Mouse (Mus musculus): ENCODE data around the gene Prom2. TPM values are rescaled to one million over a fixed set of nuclear protein-coding genes. Genes with fewer than 3 reads are reported as not detected.
A peak's percentile ranks its signal among the peaks of the same experiment; 100 is the strongest.

Gene Prom2
- polyA plus RNA-seq, 1 experiment, result 0.17 TPM

- Histone ChIP-seq H3K4me3 (ENCODE audit: insufficient read depth, low read length) (no peak overlapping the region), H3K4me1 (ENCODE audit: control insufficient read depth, insufficient read depth, low read length) (no peaks in the 10 kb centered on the region; the same call in 1 of the 2 replicates), H3K27ac (ENCODE audit: insufficient read depth, low read length) (no peak overlapping the region)
- TF ChIP-seq POLR2A (IDR thresholded peaks at IDR 0.05; ENCODE audit: extremely low read depth, insufficient read depth, low read length) (no peak), CTCF (IDR thresholded peaks at IDR 0.05; ENCODE audit: extremely low read depth, insufficient read depth, low read length) (no peak)
Measured at GRCm38 (mm10) chr2:127530418-127530817, 10.8 kb downstream of the Prom2 start.

- Histone ChIP-seq H3K4me3 (ENCODE audit: insufficient read depth, low read length) (no peak overlapping the region), H3K27ac (ENCODE audit: insufficient read depth, low read length) (no peak overlapping the region), H3K4me1 (ENCODE audit: control insufficient read depth, insufficient read depth, low read length) (no peaks in the 10 kb centered on the region)
- TF ChIP-seq CTCF (IDR thresholded peaks at IDR 0.05; ENCODE audit: extremely low read depth, insufficient read depth, low read length) (no peak), POLR2A (IDR thresholded peaks at IDR 0.05; ENCODE audit: extremely low read depth, insufficient read depth, low read length) (no peak)
Measured at GRCm38 (mm10) chr2:127525004-127525775, 16.1 kb downstream of the Prom2 start.

GRCm38 (mm10) chr2:127523950-127524729, 17.1 kb downstream of the Prom2 start:
- H3K27ac ChIP-seq (ENCODE audit: insufficient read depth, low read length), result no peak overlapping the region
- no peaks in the 10 kb centered on the region for H3K4me1 ChIP-seq (ENCODE audit: control insufficient read depth, insufficient read depth, low read length)
- TF ChIP-seq CTCF (IDR thresholded peaks at IDR 0.05; ENCODE audit: extremely low read depth, insufficient read depth, low read length) (no peak), POLR2A (IDR thresholded peaks at IDR 0.05; ENCODE audit: extremely low read depth, insufficient read depth, low read length) (no peak)

GRCm38 (mm10) chr2:127522006-127522441, 19.2 kb downstream of the Prom2 start, which contains the start of gene Kcnip3:
Gene Kcnip3 (minus strand): TSS chr2:127522094.
- TF ChIP-seq POLR2A (IDR thresholded peaks at IDR 0.05; ENCODE audit: extremely low read depth, insufficient read depth, low read length) (no peak), CTCF (IDR thresholded peaks at IDR 0.05; ENCODE audit: extremely low read depth, insufficient read depth, low read length) (no peak)
- H3K4me1 ChIP-seq (ENCODE audit: control insufficient read depth, insufficient read depth, low read length), result peaks cover 2% of the 10 kb centered on the region
- peak within 1 kb of the TSS; percentile 81 for H3K27ac ChIP-seq (ENCODE audit: insufficient read depth, low read length)
- peak within 1 kb of the TSS; percentile 83 for H3K4me3 ChIP-seq (ENCODE audit: insufficient read depth, low read length)

More at GRCm38 (mm10) chr2:127523950-127524729, 17.1 kb downstream of the Prom2 start:
- no peak overlapping the region for H3K4me3 ChIP-seq (ENCODE audit: insufficient read depth, low read length)

- TF ChIP-seq POLR2A (IDR thresholded peaks at IDR 0.05; ENCODE audit: extremely low read depth, insufficient read depth, low read length), result peak; percentile 99
- no peak for TF ChIP-seq CTCF (IDR thresholded peaks at IDR 0.05; ENCODE audit: extremely low read depth, insufficient read depth, low read length)
- H3K4me3 ChIP-seq (ENCODE audit: insufficient read depth, low read length), result peak overlapping the region; percentile 83
- peak overlapping the region; percentile 81 for H3K27ac ChIP-seq (ENCODE audit: insufficient read depth, low read length)
- H3K4me1 ChIP-seq (ENCODE audit: control insufficient read depth, insufficient read depth, low read length), result peaks cover 2% of the 10 kb centered on the region
Measured at GRCm38 (mm10) chr2:127521172-127522005, 19.9 kb downstream of the Prom2 start.

GRCm38 (mm10) chr2:127520123-127520522, 21.1 kb downstream of the Prom2 start:
- TF ChIP-seq POLR2A (IDR thresholded peaks at IDR 0.05; ENCODE audit: extremely low read depth, insufficient read depth, low read length) (no peak), CTCF (IDR thresholded peaks at IDR 0.05; ENCODE audit: extremely low read depth, insufficient read depth, low read length) (no peak)
- Histone ChIP-seq H3K4me3 (ENCODE audit: insufficient read depth, low read length) (peak overlapping the region; percentile 83), H3K27ac (ENCODE audit: insufficient read depth, low read length) (peak overlapping the region; percentile 55; the same call in 1 of the 2 replicates), H3K4me1 (ENCODE audit: control insufficient read depth, insufficient read depth, low read length) (peaks cover 2% of the 10 kb centered on the region)

GRCm38 (mm10) chr2:127519308-127519707, 22.0 kb downstream of the Prom2 start:
- H3K27ac ChIP-seq (ENCODE audit: insufficient read depth, low read length), result peak overlapping the region; percentile 55
- peak overlapping the region; percentile 83 for H3K4me3 ChIP-seq (ENCODE audit: insufficient read depth, low read length)
- TF ChIP-seq CTCF (IDR thresholded peaks at IDR 0.05; ENCODE audit: extremely low read depth, insufficient read depth, low read length), result no peak
- peaks cover 2% of the 10 kb centered on the region for H3K4me1 ChIP-seq (ENCODE audit: control insufficient read depth, insufficient read depth, low read length)

- peak overlapping the region; percentile 83 for H3K4me3 ChIP-seq (ENCODE audit: insufficient read depth, low read length)
- H3K27ac ChIP-seq (ENCODE audit: insufficient read depth, low read length), result peak overlapping the region; percentile 55
- peaks cover 2% of the 10 kb centered on the region for H3K4me1 ChIP-seq (ENCODE audit: control insufficient read depth, insufficient read depth, low read length)
- TF ChIP-seq POLR2A (IDR thresholded peaks at IDR 0.05; ENCODE audit: extremely low read depth, insufficient read depth, low read length), result no peak
- TF ChIP-seq CTCF (IDR thresholded peaks at IDR 0.05; ENCODE audit: extremely low read depth, insufficient read depth, low read length), result no peak
Measured at GRCm38 (mm10) chr2:127518831-127519230, 22.4 kb downstream of the Prom2 start.

- peaks cover 2% of the 10 kb centered on the region for H3K4me1 ChIP-seq (ENCODE audit: control insufficient read depth, insufficient read depth, low read length)
- H3K27ac ChIP-seq (ENCODE audit: insufficient read depth, low read length), result peak overlapping the region; percentile 55
- TF ChIP-seq POLR2A (IDR thresholded peaks at IDR 0.05; ENCODE audit: extremely low read depth, insufficient read depth, low read length) (no peak; the same call in 1 of the 2 replicates), CTCF (IDR thresholded peaks at IDR 0.05; ENCODE audit: extremely low read depth, insufficient read depth, low read length) (no peak)
- peak overlapping the region; percentile 83 for H3K4me3 ChIP-seq (ENCODE audit: insufficient read depth, low read length)
Measured at GRCm38 (mm10) chr2:127518273-127518672, 23.0 kb downstream of the Prom2 start.

Data from cortical plate, adult 2 months (tissue).